Mouse (Mus musculus) kidney, postnatal 10 days (tissue): Measurements from ENCODE around the gene Pdzk1.

Source experiments
- DNase-seq: peaks from one replicate; pipeline ENCODE4 v3.0.0; 2021; ENCODE audit warnings: mixed read lengths

Pdzk1 gene

DNA sequence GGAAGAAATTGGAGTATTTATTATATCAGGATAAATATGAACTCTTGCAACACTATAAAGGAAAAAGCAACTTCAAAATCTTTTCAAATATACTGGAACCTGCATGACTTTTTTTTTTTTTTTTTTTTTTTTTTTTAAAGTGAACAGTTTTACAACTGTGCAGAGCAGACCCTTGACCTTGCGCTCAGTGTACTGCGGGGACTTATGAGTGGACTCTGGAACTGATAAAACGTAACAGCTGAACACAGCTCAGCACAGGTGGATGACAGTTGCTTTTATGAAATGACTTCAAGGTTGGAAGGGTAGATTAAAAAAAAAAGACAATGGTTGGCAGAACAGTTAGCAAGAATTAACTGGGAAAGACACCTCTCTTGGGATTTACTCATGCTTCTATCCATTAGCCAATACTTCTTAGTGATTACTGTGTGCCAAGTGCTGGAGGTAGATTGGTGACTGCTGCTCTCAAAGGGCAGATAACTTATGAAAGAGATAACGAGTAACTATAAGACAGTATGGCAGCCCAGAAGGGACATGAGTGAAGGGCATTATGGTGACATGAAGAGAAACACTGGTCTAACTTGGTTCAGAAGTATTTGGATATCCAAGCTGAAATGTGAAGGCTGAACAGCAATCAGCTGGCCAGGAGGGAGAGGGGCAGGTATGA lies 73.4 kb downstream of the Pdzk1 start:
- no peak for DNase-seq

DNA sequence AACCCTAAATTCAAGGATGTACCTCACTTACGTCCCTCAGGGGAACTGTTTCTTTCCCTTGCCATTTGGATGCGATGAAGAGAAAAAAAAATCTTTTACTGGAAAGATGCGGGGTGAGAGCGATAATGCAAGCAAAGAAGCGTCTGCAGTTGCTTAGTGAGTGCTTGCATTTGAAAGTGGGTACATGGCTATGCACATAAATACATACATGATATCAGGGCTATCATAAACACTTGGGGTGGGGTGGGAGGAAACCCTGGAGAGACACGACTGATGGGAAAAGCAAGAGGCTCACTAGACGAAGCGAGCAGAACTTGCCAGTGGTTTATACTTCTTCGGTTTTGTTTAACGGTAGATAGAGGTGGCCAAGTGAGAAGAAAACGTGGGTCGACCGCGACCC lies 75.3 kb downstream of the Pdzk1 start, which contains the start of gene Gja5:
Gene Gja5 (plus strand): TSS at position 301 of the 400 bp plus-strand sequence.
- no peak for DNase-seq

DNA sequence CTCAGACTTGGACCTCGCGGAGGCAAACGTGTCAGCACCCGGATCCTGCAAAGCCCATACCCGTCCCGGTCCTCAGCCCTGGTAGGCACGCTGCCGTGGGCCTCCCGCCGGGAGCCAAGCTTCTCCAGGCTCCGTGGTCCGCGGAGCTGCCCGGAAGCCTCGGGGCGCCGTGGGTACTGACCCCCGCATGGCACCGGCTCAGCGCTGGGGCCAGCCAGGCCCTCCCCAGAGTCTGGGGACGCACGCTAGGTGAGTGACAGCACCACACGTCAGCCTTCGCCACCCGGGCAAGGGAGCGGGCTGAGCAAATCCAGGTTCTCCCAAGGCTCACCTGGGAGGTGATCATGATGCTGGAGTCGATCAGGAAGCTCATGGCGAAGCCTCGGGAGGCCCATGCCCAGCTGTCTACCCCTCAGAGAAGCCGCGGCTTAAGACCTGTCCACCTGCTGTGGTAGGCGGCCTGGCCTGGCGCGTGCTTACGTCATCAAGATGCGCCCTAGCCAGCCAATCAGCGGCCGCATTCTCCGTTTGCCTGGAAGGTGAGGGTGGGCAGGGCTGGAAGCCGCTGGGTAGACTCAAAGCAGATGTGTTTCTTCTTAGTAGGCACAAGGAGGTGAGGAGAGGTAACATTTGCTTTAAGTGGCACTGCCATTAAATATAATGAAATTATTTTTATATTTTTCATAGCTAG lies 75.9 kb downstream of the Pdzk1 start, which contains the start of gene Gpr89:
Gene Gpr89 (minus strand): TSS at position 496 of the 691 bp plus-strand sequence.
- peak; percentile 96 for DNase-seq

DNA sequence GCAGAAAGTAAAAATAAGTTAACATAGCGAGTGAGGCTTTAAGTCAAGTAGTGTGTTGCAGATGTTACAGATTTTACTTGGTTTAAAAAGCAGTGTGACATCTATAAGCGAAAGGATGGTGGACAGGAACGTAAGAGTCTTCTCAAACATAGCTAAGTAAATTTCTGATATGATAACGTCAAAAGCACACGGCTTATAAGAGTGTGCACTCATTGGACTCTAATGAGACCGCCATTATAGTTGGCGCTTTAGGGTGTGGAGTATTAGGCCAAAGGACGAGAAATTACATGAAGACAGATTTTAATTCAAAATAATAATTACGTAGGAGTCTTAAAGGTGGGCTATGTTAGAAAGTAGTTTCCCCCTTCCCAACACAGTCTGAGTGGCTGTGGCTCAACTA lies 76.5 kb downstream of the Pdzk1 start:
- no peak for DNase-seq
